Mouse (Mus musculus): Measurements from ENCODE around the gene Mut.

The Mut gene

GRCm38 (mm10) chr17:40934420-40935231 lies at the start of gene Mut, which contains the start of gene Cenpq:
Gene Mut (plus strand): TSS chr17:40934685.
Gene Cenpq (minus strand): TSS chr17:40935047.
- DNase-seq (ENCODE audit: low spot score in 2 of 2): peak; percentile 95 to 98

GRCm38 (mm10) chr17:40885155-40885554 lies 49.3 kb upstream of the Mut start:
- no peak for DNase-seq (ENCODE audit: low spot score in 2 of 2)

- DNase-seq (ENCODE audit: low spot score in 2 of 2): no peak
Measured at GRCm38 (mm10) chr17:40887849-40888536, 46.5 kb upstream of the Mut start.

- no peak for DNase-seq (ENCODE audit: low spot score in 2 of 2)
Measured at GRCm38 (mm10) chr17:40896863-40897262, 37.6 kb upstream of the Mut start.

- no peak for DNase-seq (ENCODE audit: low spot score in 2 of 2)
Measured at GRCm38 (mm10) chr17:40899783-40900363, 34.6 kb upstream of the Mut start.

- no peak for DNase-seq (ENCODE audit: low spot score in 2 of 2)
Measured at GRCm38 (mm10) chr17:40903345-40903744, 31.1 kb upstream of the Mut start.

- no peak for DNase-seq (ENCODE audit: low spot score in 2 of 2)
Measured at GRCm38 (mm10) chr17:40904056-40904597, 30.4 kb upstream of the Mut start.

GRCm38 (mm10) chr17:40904721-40905154 lies 29.7 kb upstream of the Mut start:
- no peak for DNase-seq (ENCODE audit: low spot score in 2 of 2)

GRCm38 (mm10) chr17:40914250-40914649 lies 20.2 kb upstream of the Mut start, which contains the start of gene Glyatl3:
Gene Glyatl3 (minus strand): TSS chr17:40914350.
- DNase-seq (ENCODE audit: low spot score in 2 of 2): no peak

- DNase-seq (ENCODE audit: low spot score in 2 of 2): no peak
Measured at GRCm38 (mm10) chr17:40915499-40915898, 19.0 kb upstream of the Mut start.

- no peak for DNase-seq (ENCODE audit: low spot score in 2 of 2)
Measured at GRCm38 (mm10) chr17:40933985-40934384, 500 bp upstream of the Mut start.

- DNase-seq (ENCODE audit: low spot score in 2 of 2): no peak
Measured at GRCm38 (mm10) chr17:40948518-40948917, 14.0 kb downstream of the Mut start.

- DNase-seq (ENCODE audit: low spot score in 2 of 2): no peak
Measured at GRCm38 (mm10) chr17:40977914-40978313, 43.4 kb downstream of the Mut start.

- no peak for DNase-seq (ENCODE audit: low spot score in 2 of 2)
Measured at GRCm38 (mm10) chr17:40992102-40992501, 57.6 kb downstream of the Mut start.

All from urinary bladder, postnatal 4 days (tissue).